Mouse (Mus musculus) embryo, embryonic 10 days (tissue): ENCODE data around the gene Zfp598.

Experiments used
- DNase-seq: peaks from one replicate; pipeline ENCODE4 v3.0.0-alpha.2; 2015; ENCODE audit warnings: low spot score

Zfp598 gene

GRCm38 (mm10) chr17:24669545-24670245 lies at the start of gene Zfp598:
Gene Zfp598, plus strand, starts transcription at chr17:24669687.
- peak; percentile 93 for DNase-seq

GRCm38 (mm10) chr17:24625472-24625871 lies 44.0 kb upstream of the Zfp598 start:
- DNase-seq = no peak

- DNase-seq = peak; percentile 81
These were observed 40.8 kb upstream of the Zfp598 start for GRCm38 (mm10) chr17:24628646-24629045.

GRCm38 (mm10) chr17:24630072-24630471 lies 39.4 kb upstream of the Zfp598 start:
- DNase-seq = no peak

- peak; percentile 97 for DNase-seq
These were observed 37.2 kb upstream of the Zfp598 start, which contains the start of the genes Tsc2 and Nthl1 for GRCm38 (mm10) chr17:24632167-24632812. Gene Tsc2, minus strand, starts transcription at chr17:24632630. Gene Nthl1, plus strand, starts transcription at chr17:24632680.

GRCm38 (mm10) chr17:24632813-24633449 lies 36.6 kb upstream of the Zfp598 start:
- no peak for DNase-seq

- no peak for DNase-seq
These were observed 35.7 kb upstream of the Zfp598 start for GRCm38 (mm10) chr17:24633831-24634230.

GRCm38 (mm10) chr17:24635024-24635423 lies 34.5 kb upstream of the Zfp598 start:
- no peak for DNase-seq

GRCm38 (mm10) chr17:24635694-24636093 lies 33.8 kb upstream of the Zfp598 start:
- no peak for DNase-seq

GRCm38 (mm10) chr17:24636781-24637481 lies 32.6 kb upstream of the Zfp598 start:
- no peak for DNase-seq

- DNase-seq = no peak
These were observed 31.3 kb upstream of the Zfp598 start for GRCm38 (mm10) chr17:24638214-24638613.

- no peak for DNase-seq
These were observed 30.6 kb upstream of the Zfp598 start for GRCm38 (mm10) chr17:24638840-24639239.

GRCm38 (mm10) chr17:24639571-24639988 lies 29.9 kb upstream of the Zfp598 start:
- peak; percentile 18 for DNase-seq

GRCm38 (mm10) chr17:24640119-24640518 lies 29.4 kb upstream of the Zfp598 start:
- DNase-seq = no peak

- no peak for DNase-seq
These were observed 28.9 kb upstream of the Zfp598 start for GRCm38 (mm10) chr17:24640581-24640980.

GRCm38 (mm10) chr17:24641944-24642343 lies 27.5 kb upstream of the Zfp598 start:
- DNase-seq = no peak

- no peak for DNase-seq
These were observed 26.6 kb upstream of the Zfp598 start for GRCm38 (mm10) chr17:24642791-24643343.

- peak; percentile 29 for DNase-seq
These were observed 25.3 kb upstream of the Zfp598 start for GRCm38 (mm10) chr17:24644030-24644715.

GRCm38 (mm10) chr17:24644875-24645721 lies 24.4 kb upstream of the Zfp598 start:
- no peak for DNase-seq

GRCm38 (mm10) chr17:24645916-24646315 lies 23.6 kb upstream of the Zfp598 start:
- DNase-seq = no peak
